Mouse (Mus musculus): ENCODE measurements around the gene Nsmf. TPM values are rescaled to one million over a fixed set of nuclear protein-coding genes. Genes with fewer than 3 reads are reported as not detected.

Gene Nsmf
- 96.1 and 123 TPM in 2 replicates for polyA plus RNA-seq (2014; fragmentation: Nextera tagmentation; extraction: Ambion mirVana)

DNA sequence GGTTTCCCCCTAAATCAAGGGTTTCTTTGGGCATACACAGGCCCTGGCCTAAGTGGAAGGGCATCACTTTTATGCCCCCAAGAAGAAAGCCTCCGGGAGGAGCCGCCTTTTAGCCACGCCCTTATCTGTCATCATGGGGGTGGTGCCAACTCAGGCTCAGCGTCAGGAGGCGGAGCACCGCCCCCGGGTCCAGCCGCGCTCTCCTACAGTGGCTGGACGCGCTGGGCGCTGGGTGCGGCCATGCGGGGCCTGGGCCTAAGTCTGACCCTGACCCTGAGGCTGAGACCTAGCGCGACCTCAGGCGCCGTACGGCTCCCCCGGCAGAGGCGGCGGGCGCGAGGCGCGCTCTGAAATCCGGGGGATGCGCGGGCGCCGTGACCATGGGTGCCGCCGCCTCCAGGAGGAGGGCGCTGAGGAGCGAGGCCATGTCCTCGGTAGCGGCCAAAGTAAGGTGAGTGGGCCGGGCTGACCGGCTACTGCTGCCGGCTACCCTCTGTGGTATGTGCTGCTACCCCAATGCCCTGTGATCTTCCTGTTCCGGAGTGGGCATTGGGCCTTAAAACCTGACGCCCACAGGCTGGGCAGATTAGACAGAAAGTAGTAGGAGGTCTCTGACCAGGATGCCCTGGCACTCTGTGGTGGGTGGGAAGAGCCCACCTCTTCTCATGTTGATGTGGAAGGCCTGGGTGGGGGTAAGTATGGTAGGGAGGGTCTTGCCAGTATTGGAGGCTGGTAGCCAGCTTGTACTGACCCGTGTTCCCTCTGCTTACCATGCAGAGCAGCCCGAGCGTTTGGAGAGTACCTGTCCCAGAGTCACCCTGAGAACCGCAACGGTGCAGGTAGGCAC, at the start of gene Nsmf:
Gene Nsmf (plus strand): TSS at position 135 of the 847 bp plus-strand sequence.
- WGBS: 5% methylated on average over 47 of the region's 47 CpGs
- Histone ChIP-seq H3K36me3 (ENCODE audit: control insufficient read depth, insufficient read depth, low read length) (peaks cover 29% of the 10 kb centered on the region), H3K9ac (ENCODE audit: low read length) (peak within 1 kb of the TSS; percentile 86), H3K27ac (ENCODE audit: low read depth, low read length) (peak within 1 kb of the TSS; percentile 64), H3K4me2 (ENCODE audit: low read length) (peak within 1 kb of the TSS; percentile 84), H3K9me3 (replicated peaks; ENCODE audit: control insufficient read depth, low read length) (no peaks in the 10 kb centered on the region), H3K4me1 (ENCODE audit: control insufficient read depth, insufficient read depth, low read length) (peaks cover 11% of the 10 kb centered on the region), H3K27me3 (replicated peaks; ENCODE audit: control insufficient read depth, insufficient read depth, low read length) (no peaks in the 10 kb centered on the region), H3K4me3 (ENCODE audit: low read depth, low read length) (peak within 1 kb of the TSS; percentile 80)
- ATAC-seq: peak; percentile 87
- DNase-seq (ENCODE audit: low spot score): peak; percentile 91

DNA sequence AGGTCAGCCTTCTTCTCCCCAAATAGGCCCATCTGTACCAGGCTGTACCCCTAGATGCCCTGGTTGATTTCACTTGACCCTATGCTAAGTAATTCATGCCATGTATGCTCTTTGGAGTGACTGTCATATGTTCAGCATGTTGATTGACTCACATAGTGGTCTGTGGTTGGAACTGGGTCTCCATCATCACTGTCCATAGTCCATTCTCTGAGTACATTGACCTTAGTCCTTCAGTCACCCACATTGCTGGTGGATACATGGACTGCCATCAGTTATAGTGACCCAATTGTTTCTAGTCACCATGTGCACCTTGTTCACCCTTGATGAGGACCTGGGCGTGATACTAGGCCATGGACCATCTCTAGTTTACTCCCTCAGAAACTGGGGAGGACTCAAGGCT, 47.4 kb upstream of the Nsmf start:
- no peak for DNase-seq (ENCODE audit: low spot score)
- no peaks in the 10 kb centered on the region for H3K4me1 ChIP-seq (ENCODE audit: control insufficient read depth, insufficient read depth, low read length)
- no peaks in the 10 kb centered on the region for H3K27me3 ChIP-seq (replicated peaks; ENCODE audit: control insufficient read depth, insufficient read depth, low read length)
- no peaks in the 10 kb centered on the region for H3K9me3 ChIP-seq (replicated peaks; ENCODE audit: control insufficient read depth, low read length)
- no peak overlapping the region for H3K27ac ChIP-seq (ENCODE audit: low read depth, low read length)
- no peak overlapping the region for H3K9ac ChIP-seq (ENCODE audit: low read length)
- no peak overlapping the region for H3K4me3 ChIP-seq (ENCODE audit: low read depth, low read length)
- H3K4me2 ChIP-seq (ENCODE audit: low read length): no peak overlapping the region
- 100% methylated on average over 1 of the region's 1 CpGs for WGBS
- no peaks in the 10 kb centered on the region for H3K36me3 ChIP-seq (ENCODE audit: control insufficient read depth, insufficient read depth, low read length)
- ATAC-seq: no peak

DNA sequence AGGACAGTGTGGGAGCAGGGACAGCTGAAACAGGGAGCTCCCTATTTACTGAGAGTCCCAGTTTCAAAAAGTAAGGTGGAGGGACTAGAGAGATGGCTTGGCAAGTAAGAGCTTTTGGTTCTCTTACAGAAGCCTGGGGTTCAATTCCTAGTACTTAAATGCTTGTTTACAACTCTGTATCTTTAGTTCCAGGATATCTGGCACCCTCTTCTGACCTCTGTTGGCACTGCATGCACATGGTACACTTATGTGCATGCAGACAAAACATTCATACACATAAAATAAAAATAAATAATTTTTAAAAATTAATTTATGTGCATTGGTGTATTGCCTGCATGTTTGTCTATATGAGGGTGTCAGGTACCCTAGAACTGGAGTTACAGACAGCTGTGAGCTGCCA, 45.9 kb upstream of the Nsmf start:
- no peaks in the 10 kb centered on the region for H3K4me1 ChIP-seq (ENCODE audit: control insufficient read depth, insufficient read depth, low read length)
- no peaks in the 10 kb centered on the region for H3K36me3 ChIP-seq (ENCODE audit: control insufficient read depth, insufficient read depth, low read length)
- H3K9me3 ChIP-seq (replicated peaks; ENCODE audit: control insufficient read depth, low read length): no peaks in the 10 kb centered on the region
- ATAC-seq (no peak), DNase-seq (ENCODE audit: low spot score) (no peak)
- H3K27me3 ChIP-seq (replicated peaks; ENCODE audit: control insufficient read depth, insufficient read depth, low read length): no peaks in the 10 kb centered on the region
- H3K9ac ChIP-seq (ENCODE audit: low read length): no peak overlapping the region
- H3K4me2 ChIP-seq (ENCODE audit: low read length): no peak overlapping the region
- H3K27ac ChIP-seq (ENCODE audit: low read depth, low read length): no peak overlapping the region
- H3K4me3 ChIP-seq (ENCODE audit: low read depth, low read length): no peak overlapping the region

DNA sequence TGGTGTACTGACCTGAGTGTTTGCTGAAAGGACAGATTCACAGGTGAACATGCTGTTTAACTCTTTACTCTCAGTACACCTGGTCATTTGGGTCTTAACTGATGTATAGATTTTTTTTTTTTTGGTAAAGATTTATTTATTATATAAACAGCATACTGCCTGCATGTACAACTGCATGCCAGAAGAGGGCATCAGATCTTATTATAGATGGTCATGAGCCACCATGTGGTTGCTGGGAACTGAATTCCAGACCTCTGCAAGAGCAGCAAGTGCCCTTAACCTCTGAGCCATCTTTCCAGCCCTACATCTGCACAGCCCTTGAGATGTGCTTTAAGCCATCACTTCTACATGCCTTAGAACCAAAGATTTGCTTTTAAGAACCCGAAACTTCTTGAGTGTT, 31.5 kb upstream of the Nsmf start:
- Histone ChIP-seq H3K9ac (ENCODE audit: low read length) (no peak overlapping the region), H3K36me3 (ENCODE audit: control insufficient read depth, insufficient read depth, low read length) (no peaks in the 10 kb centered on the region), H3K4me3 (ENCODE audit: low read depth, low read length) (no peak overlapping the region), H3K4me2 (ENCODE audit: low read length) (no peak overlapping the region), H3K4me1 (ENCODE audit: control insufficient read depth, insufficient read depth, low read length) (no peaks in the 10 kb centered on the region), H3K9me3 (replicated peaks; ENCODE audit: control insufficient read depth, low read length) (no peaks in the 10 kb centered on the region), H3K27ac (ENCODE audit: low read depth, low read length) (no peak overlapping the region), H3K27me3 (replicated peaks; ENCODE audit: control insufficient read depth, insufficient read depth, low read length) (no peaks in the 10 kb centered on the region)
- 85% methylated on average over 1 of the region's 1 CpGs for whole genome bisulfite sequencing
- ATAC-seq (no peak), DNase-seq (ENCODE audit: low spot score) (no peak)

DNA sequence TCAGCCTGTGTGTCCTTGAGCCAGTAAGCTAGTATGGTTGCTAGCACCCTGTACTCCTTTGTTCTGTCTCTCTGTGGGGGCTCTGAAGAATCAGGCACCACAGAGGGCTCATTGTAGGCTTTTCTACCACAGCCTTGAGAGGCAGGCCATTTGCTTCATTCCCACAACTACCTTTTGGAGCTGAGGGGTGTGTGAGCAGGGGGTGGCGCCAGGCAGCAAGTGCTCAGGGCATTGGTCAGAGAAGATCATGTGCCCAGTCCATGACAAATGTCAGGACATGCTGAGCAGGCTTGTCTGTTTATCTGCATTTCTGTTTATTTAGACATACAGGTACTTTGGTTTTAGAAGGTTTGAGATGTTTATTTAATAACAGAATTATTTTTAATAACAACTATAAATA, 29.0 kb upstream of the Nsmf start:
- Histone ChIP-seq H3K9ac (ENCODE audit: low read length) (no peak overlapping the region), H3K4me2 (ENCODE audit: low read length) (no peak overlapping the region), H3K4me3 (ENCODE audit: low read depth, low read length) (no peak overlapping the region), H3K36me3 (ENCODE audit: control insufficient read depth, insufficient read depth, low read length) (no peaks in the 10 kb centered on the region), H3K27ac (ENCODE audit: low read depth, low read length) (no peak overlapping the region), H3K27me3 (replicated peaks; ENCODE audit: control insufficient read depth, insufficient read depth, low read length) (no peaks in the 10 kb centered on the region), H3K4me1 (ENCODE audit: control insufficient read depth, insufficient read depth, low read length) (no peaks in the 10 kb centered on the region), H3K9me3 (replicated peaks; ENCODE audit: control insufficient read depth, low read length) (no peaks in the 10 kb centered on the region)
- ATAC-seq: no peak
- 100% methylated on average over 1 of the region's 1 CpGs for WGBS
- no peak for DNase-seq (ENCODE audit: low spot score)

DNA sequence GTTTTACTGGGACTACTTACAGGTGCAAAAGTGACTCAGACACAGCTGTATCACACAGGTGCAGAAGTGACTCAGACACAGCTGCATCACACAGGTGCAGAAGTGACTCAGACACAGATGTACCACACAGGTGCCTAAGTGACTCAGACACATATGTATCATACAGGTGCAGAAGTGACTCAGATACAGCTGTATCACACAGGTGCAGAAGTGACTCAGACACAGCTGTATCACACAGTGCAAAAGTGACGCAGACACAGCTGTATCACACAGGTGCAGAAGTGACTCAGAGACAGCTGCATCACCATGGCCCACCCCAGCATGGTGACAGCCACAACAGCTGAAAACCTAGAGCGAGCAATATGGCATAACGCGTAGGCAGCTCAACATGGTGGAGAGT, 19.2 kb upstream of the Nsmf start:
- Histone ChIP-seq H3K9ac (ENCODE audit: low read length) (no peak overlapping the region), H3K9me3 (replicated peaks; ENCODE audit: control insufficient read depth, low read length) (no peaks in the 10 kb centered on the region), H3K4me2 (ENCODE audit: low read length) (no peak overlapping the region), H3K4me1 (ENCODE audit: control insufficient read depth, insufficient read depth, low read length) (no peaks in the 10 kb centered on the region), H3K27ac (ENCODE audit: low read depth, low read length) (no peak overlapping the region), H3K36me3 (ENCODE audit: control insufficient read depth, insufficient read depth, low read length) (no peaks in the 10 kb centered on the region), H3K4me3 (ENCODE audit: low read depth, low read length) (no peak overlapping the region), H3K27me3 (replicated peaks; ENCODE audit: control insufficient read depth, insufficient read depth, low read length) (no peaks in the 10 kb centered on the region)
- ATAC-seq (no peak), DNase-seq (ENCODE audit: low spot score) (no peak)
- 96% methylated on average over 4 of the region's 4 CpGs for WGBS

DNA sequence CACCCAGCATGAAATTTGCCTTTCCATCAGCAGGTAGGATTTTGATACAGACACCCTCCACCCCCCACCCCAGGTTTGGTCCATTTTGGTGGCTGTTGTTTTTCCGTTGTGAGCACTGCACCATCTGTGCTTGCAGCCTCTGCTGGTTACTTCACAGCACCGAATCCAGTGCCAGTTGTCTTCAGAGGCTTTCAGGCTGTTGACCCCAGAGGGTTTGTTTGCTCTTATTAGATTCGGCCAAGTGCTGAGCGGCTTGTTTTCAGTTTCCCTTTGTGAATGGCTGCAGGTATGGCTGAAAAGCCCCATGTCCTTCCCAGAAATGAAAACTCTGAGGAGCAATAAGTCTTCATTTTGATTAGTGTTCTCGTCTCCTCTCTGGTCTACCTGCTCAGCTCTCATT, 14.1 kb upstream of the Nsmf start:
- H3K4me2 ChIP-seq (ENCODE audit: low read length): no peak overlapping the region
- H3K4me1 ChIP-seq (ENCODE audit: control insufficient read depth, insufficient read depth, low read length): no peaks in the 10 kb centered on the region
- WGBS: 86% methylated on average over 5 of the region's 5 CpGs
- no peaks in the 10 kb centered on the region for H3K36me3 ChIP-seq (ENCODE audit: control insufficient read depth, insufficient read depth, low read length)
- ATAC-seq (no peak), DNase-seq (ENCODE audit: low spot score) (no peak)
- H3K9ac ChIP-seq (ENCODE audit: low read length): no peak overlapping the region
- H3K9me3 ChIP-seq (replicated peaks; ENCODE audit: control insufficient read depth, low read length): no peaks in the 10 kb centered on the region
- no peaks in the 10 kb centered on the region for H3K27me3 ChIP-seq (replicated peaks; ENCODE audit: control insufficient read depth, insufficient read depth, low read length)
- H3K4me3 ChIP-seq (ENCODE audit: low read depth, low read length): no peak overlapping the region
- no peak overlapping the region for H3K27ac ChIP-seq (ENCODE audit: low read depth, low read length)

DNA sequence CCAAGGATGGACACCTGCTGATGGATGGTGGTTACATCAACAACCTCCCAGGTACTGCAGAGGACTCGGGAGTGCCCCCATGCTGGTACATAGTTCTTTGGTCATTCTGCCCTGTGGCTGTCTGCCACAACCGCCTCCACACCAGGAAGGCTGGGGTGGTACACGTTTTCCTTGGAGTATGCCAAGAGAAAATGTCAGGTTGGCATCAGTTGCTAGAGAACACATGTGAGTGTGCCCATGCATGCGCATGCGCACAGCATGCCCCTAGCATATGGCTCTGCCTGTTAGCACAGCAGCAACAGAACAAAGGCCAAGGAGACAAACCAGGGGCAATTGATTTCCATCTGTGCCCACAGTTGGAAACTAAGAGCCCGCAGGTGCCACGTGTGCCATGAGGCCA, 3.2 kb upstream of the Nsmf start:
- Histone ChIP-seq H3K9ac (ENCODE audit: low read length) (no peak overlapping the region), H3K4me1 (ENCODE audit: control insufficient read depth, insufficient read depth, low read length) (peaks cover 11% of the 10 kb centered on the region), H3K9me3 (replicated peaks; ENCODE audit: control insufficient read depth, low read length) (no peaks in the 10 kb centered on the region), H3K4me3 (ENCODE audit: low read depth, low read length) (no peak overlapping the region), H3K27me3 (replicated peaks; ENCODE audit: control insufficient read depth, insufficient read depth, low read length) (no peaks in the 10 kb centered on the region), H3K27ac (ENCODE audit: low read depth, low read length) (0 out of 2 replicates have a peak overlapping the region, but pooled peaks have one; percentile 14), H3K36me3 (ENCODE audit: control insufficient read depth, insufficient read depth, low read length) (0 out of 2 replicates have a peak, but pooled peaks cover 3% of the 10 kb centered on the region), H3K4me2 (ENCODE audit: low read length) (no peak overlapping the region)
- 83% methylated on average over 7 of the region's 7 CpGs for WGBS
- no peak for ATAC-seq
- peak; percentile 46 for DNase-seq (ENCODE audit: low spot score)

DNA sequence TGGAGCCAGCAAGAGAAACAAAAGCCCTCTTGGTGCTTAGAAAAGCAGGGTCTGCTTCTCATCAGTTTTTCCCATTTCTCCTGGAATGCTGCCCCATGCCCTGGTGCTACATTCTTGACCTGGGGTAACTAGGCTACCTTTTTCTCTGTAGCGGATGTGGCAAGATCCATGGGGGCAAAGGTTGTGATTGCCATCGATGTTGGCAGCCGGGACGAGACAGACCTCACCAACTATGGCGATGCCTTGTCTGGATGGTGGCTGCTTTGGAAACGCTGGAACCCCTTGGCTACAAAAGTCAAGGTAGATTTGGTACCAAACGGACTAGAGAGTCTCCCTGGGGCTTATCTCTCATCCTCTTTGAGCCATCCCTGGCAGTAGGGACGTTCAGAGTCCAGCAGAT, 2.7 kb upstream of the Nsmf start:
- WGBS: 89% methylated on average over 8 of the region's 8 CpGs
- DNase-seq (ENCODE audit: low spot score) (no peak), ATAC-seq (no peak)
- H3K9me3 ChIP-seq (replicated peaks; ENCODE audit: control insufficient read depth, low read length): no peaks in the 10 kb centered on the region
- no peak overlapping the region for H3K4me3 ChIP-seq (ENCODE audit: low read depth, low read length)
- H3K9ac ChIP-seq (ENCODE audit: low read length): no peak overlapping the region
- peaks cover 11% of the 10 kb centered on the region for H3K4me1 ChIP-seq (ENCODE audit: control insufficient read depth, insufficient read depth, low read length)
- H3K36me3 ChIP-seq (ENCODE audit: control insufficient read depth, insufficient read depth, low read length): 0 out of 2 replicates have a peak, but pooled peaks cover 3% of the 10 kb centered on the region
- H3K4me2 ChIP-seq (ENCODE audit: low read length): no peak overlapping the region
- no peaks in the 10 kb centered on the region for H3K27me3 ChIP-seq (replicated peaks; ENCODE audit: control insufficient read depth, insufficient read depth, low read length)
- 0 out of 2 replicates have a peak overlapping the region, but pooled peaks have one; percentile 14 for H3K27ac ChIP-seq (ENCODE audit: low read depth, low read length)
